Mouse (Mus musculus) kidney, embryonic 15.5 days (tissue): ENCODE measurements around the gene Tspan9. TPM values are rescaled to one million over a fixed set of nuclear protein-coding genes. Genes with fewer than 3 reads are reported as not detected.

ENCODE experiments used
- ATAC-seq: fragments of 200-750 bp; cut with Nextera tagmentation; replicated peaks from 2 replicates; pipeline ENCODE4 v1.8.0; 2017; ENCODE audit warnings: moderate TSS enrichment; ENCODE audit not compliant: low FRiP score
- H3K27ac ChIP-seq: fragments of 300-500 bp; sonication (generic); 2 replicates; pipeline ENCODE4 v1.5.1; 2015; ENCODE audit warnings: mild to moderate bottlenecking, inconsistent platforms
- H3K27me3 ChIP-seq: fragments of 300-500 bp; sonication (generic); 2 replicates; pipeline ENCODE4 v1.6.1; 2015; ENCODE audit warnings: inconsistent platforms
- H3K36me3 ChIP-seq: fragments of 300-500 bp; sonication (generic); 2 replicates; pipeline ENCODE4 v1.6.1; 2015; ENCODE audit warnings: inconsistent platforms
- H3K4me1 ChIP-seq: fragments of 300-500 bp; sonication (generic); 2 replicates; pipeline ENCODE4 v1.6.1; 2015; ENCODE audit warnings: inconsistent platforms
- H3K4me2 ChIP-seq: fragments of 300-500 bp; sonication (generic); 2 replicates; pipeline ENCODE4 v1.6.1; 2015; ENCODE audit warnings: moderate library complexity, mild to moderate bottlenecking, inconsistent platforms
- H3K4me3 ChIP-seq: fragments of 300-500 bp; sonication (generic); replicated peaks from 2 replicates; pipeline ENCODE4 v1.5.1; 2015; ENCODE audit warnings: mild to moderate bottlenecking, inconsistent platforms
- H3K9ac ChIP-seq: fragments of 300-500 bp; sonication (generic); 2 replicates; pipeline ENCODE4 v1.6.1; 2015; ENCODE audit warnings: mild to moderate bottlenecking, inconsistent platforms
- H3K9me3 ChIP-seq: fragments of 300-500 bp; sonication (generic); replicated peaks from 2 replicates; pipeline ENCODE4 v1.6.1; 2016; ENCODE audit warnings: inconsistent platforms
- WGBS: fragments of 180-500 bp; shearing (Covaris S2); methylation state at CpG from one replicate; pipeline ENCODE4 v1.1.7; 2015; ENCODE audit warnings: mixed read lengths; 5-methylcytosine and 5-hydroxymethylcytosine counted together
- polyA plus RNA-seq: library from polyadenylated mRNA; unstranded; fragments of >200 nt; fragmentation: Nextera tagmentation; extraction: Ambion mirVana; gene quantifications from 2 replicates; pipeline ENCODE4 v1.2.1, GENCODE M21; 2015

The Tspan9 gene
- polyA plus RNA-seq, 1 experiment from 2014 or later = 121 TPM

DNA sequence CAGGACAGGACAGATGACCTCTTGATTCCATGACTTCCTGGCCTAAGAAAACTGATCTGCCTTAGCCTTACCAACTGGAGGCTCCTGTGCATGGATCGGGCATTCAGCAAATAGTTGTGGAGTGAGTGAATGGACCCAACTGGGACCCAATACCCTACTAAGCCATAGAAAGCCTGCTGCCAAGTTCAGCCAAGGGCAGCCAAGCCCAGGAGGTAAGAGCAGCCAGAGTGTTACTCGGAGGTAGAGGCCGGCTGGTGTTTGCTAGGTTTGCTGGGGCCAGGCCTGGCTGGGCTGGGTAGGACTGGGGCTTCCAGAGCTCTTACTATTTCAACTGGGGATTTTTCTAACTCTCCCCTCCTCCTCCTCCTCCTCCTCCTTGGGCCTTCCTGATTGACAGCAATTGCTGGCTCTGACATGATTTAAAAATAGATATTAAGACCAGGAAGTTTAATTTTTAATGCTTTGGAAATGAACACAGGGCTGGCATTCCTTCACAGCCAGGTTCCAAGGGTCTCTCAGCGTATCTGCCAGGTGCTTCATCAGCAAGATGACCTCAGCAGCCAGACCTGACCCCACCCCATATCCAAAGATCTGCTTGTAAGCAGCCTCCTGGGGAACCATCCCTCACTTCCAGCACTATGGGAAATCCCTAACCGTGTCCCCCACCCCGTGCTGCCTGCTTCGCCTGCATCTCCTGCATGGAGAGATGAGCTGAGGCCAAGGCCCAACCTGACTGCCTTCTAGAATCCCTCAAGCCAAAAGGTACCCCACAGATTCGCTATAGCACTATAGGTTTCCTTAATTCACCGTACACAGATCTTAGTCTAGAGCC, 113.7 kb downstream of the Tspan9 start:
- Histone ChIP-seq H3K27ac (no peak overlapping the region), H3K9me3 (no peaks in the 10 kb centered on the region), H3K4me1 (peaks cover 24% of the 10 kb centered on the region), H3K4me2 (no peak overlapping the region), H3K27me3 (peaks cover 5% of the 10 kb centered on the region; the same call in 1 of the 2 replicates), H3K4me3 (no peak overlapping the region), H3K36me3 (no peaks in the 10 kb centered on the region), H3K9ac (no peak overlapping the region; the same call in 1 of the 2 replicates)
- ATAC-seq = no peak
- WGBS = 88% methylated on average over 9 of the region's 9 CpGs

DNA sequence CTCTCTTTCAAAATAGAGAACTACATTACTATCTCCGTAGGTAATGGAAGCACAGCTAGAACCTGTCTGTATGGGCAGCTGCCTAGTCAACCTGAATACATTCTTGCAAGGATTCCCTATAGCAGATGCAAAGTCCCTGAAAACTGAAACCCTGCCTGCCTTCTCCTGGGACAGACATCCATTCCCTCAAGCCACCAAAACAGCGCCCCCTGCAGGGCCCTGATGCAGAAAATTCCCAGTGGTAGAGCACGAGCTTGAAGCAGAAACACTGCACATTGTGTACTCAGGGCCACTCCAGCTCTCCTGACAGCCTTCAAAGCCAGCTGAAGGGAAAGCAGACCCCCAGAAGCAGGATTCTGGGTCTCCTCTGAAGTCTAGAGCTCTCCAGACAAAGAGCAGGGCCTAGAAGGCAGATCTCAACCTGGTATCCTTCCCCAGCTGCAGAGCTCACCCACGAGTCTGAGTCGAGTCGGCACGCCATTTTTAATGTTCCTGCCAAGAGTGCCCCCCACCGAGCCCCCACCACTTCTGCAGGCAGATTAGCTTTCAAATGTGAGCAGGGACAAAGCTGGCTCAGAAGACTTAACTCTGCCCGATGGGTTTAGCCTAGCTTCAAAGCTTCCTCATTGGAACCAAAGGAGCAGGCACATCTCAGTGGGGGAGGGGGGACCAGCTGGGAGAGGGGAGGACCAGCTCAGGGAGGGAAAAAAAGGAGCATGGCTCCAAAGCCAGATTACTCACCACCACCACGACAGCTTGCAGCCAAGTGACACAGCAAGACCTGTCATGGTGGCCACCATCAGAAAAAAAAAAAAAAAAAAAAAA, 115.1 kb downstream of the Tspan9 start:
- Histone ChIP-seq H3K27ac (no peak overlapping the region), H3K9ac (no peak overlapping the region), H3K4me3 (no peak overlapping the region), H3K36me3 (no peaks in the 10 kb centered on the region), H3K27me3 (no peaks in the 10 kb centered on the region), H3K4me1 (peaks cover 10% of the 10 kb centered on the region), H3K9me3 (no peaks in the 10 kb centered on the region), H3K4me2 (no peak overlapping the region)
- 42% methylated on average over 10 of the region's 10 CpGs for WGBS
- ATAC-seq = no peak

DNA sequence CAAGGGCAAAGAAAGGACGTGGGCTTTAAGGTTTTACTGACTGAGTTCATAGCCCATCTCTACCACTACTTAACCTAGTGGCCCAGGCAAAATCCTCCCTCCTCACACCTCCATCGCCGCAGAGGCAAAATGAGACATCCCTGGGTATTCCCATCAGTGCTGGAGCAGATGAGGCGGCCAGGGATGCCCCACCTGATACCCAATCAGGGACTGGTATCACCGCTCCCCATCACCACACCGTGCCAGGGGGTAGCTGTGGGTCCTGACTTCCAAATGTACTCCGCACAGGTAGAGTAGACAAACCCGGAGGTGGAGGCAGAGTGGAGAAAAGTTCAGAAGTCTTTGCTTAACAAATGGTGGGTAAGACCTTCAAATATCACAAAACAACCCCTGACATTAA, 117.4 kb downstream of the Tspan9 start:
- H3K9me3 ChIP-seq = no peaks in the 10 kb centered on the region
- no peak for ATAC-seq
- no peak overlapping the region for H3K4me2 ChIP-seq
- H3K4me1 ChIP-seq = peaks cover 21% of the 10 kb centered on the region
- no peak overlapping the region for H3K9ac ChIP-seq
- WGBS = 87% methylated on average over 8 of the region's 8 CpGs
- H3K27me3 ChIP-seq = no peaks in the 10 kb centered on the region
- H3K4me3 ChIP-seq = no peak overlapping the region
- H3K27ac ChIP-seq = no peak overlapping the region
- no peaks in the 10 kb centered on the region for H3K36me3 ChIP-seq

DNA sequence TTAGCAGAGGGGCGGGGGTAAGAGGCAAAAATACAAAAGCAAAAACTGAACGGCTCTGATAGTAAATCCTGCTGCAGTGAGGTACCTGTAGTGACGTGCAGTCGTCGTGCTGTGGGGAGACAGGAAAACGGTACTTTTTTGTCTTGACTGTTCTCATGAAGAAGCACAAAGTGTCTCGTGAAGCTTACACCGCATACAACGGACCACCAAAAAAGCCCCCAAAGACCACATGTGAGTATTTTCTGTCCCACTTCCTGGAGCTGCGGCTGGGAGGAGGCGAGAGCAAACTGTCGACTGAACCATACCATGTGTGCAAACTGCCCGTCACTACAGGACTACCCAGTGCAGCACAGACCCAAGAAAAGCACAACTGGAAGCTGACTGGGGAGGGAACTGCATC, 117.8 kb downstream of the Tspan9 start:
- H3K4me3 ChIP-seq = no peak overlapping the region
- no peak overlapping the region for H3K27ac ChIP-seq
- 76% methylated on average over 13 of the region's 13 CpGs for WGBS
- peaks cover 25% of the 10 kb centered on the region for H3K4me1 ChIP-seq
- H3K9ac ChIP-seq = no peak overlapping the region
- no peak overlapping the region for H3K4me2 ChIP-seq
- no peaks in the 10 kb centered on the region for H3K9me3 ChIP-seq
- no peaks in the 10 kb centered on the region for H3K27me3 ChIP-seq
- H3K36me3 ChIP-seq = no peaks in the 10 kb centered on the region
- no peak for ATAC-seq

DNA sequence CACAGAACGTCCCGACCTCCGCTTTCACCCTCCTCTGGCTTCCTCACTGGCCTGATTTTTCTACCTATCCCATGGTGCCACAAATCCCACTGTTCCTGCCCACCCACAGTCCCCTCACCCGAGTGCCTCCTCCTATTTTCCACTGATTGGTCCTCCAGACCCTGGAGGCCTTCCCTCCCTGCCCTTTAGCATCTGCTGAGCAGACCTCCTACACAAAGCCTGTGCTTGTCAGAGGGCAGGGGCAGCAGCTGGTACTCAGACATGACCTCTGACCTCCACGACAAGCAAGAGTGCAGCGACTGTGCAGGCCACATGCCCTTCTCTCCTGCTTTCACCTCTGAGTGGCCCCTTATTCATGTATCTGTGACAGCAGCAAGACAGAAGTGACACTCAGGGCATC, 121.2 kb downstream of the Tspan9 start:
- H3K36me3 ChIP-seq = no peaks in the 10 kb centered on the region
- H3K4me3 ChIP-seq = no peak overlapping the region
- 0 out of 2 replicates have a peak, but pooled peaks have one; percentile 24 for ATAC-seq
- H3K27me3 ChIP-seq = no peaks in the 10 kb centered on the region
- H3K9ac ChIP-seq = no peak overlapping the region
- H3K4me1 ChIP-seq = peaks cover 37% of the 10 kb centered on the region
- no peak overlapping the region for H3K4me2 ChIP-seq
- 37% methylated on average over 6 of the region's 6 CpGs for WGBS
- H3K27ac ChIP-seq = no peak overlapping the region
- no peaks in the 10 kb centered on the region for H3K9me3 ChIP-seq

DNA sequence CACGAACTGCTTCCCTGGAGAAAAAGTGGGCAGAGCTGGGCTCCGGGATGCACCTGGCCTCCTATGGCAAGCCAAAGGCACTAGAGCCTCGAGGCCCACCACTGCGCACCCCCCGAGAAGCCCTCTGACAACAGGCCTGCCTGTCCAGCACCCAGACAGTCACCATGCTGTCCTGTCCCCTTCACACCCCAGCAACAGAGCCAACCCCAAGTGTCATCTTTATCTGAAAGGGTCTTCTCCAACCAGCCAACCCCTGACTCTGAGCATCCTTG, 121.5 kb downstream of the Tspan9 start:
- H3K27me3 ChIP-seq = no peaks in the 10 kb centered on the region
- H3K4me1 ChIP-seq = peaks cover 37% of the 10 kb centered on the region
- ATAC-seq = no peak
- no peak overlapping the region for H3K9ac ChIP-seq
- H3K9me3 ChIP-seq = no peaks in the 10 kb centered on the region
- H3K4me2 ChIP-seq = no peak overlapping the region
- no peak overlapping the region for H3K27ac ChIP-seq
- WGBS = 72% methylated on average over 5 of the region's 5 CpGs
- no peak overlapping the region for H3K4me3 ChIP-seq
- H3K36me3 ChIP-seq = no peaks in the 10 kb centered on the region

DNA sequence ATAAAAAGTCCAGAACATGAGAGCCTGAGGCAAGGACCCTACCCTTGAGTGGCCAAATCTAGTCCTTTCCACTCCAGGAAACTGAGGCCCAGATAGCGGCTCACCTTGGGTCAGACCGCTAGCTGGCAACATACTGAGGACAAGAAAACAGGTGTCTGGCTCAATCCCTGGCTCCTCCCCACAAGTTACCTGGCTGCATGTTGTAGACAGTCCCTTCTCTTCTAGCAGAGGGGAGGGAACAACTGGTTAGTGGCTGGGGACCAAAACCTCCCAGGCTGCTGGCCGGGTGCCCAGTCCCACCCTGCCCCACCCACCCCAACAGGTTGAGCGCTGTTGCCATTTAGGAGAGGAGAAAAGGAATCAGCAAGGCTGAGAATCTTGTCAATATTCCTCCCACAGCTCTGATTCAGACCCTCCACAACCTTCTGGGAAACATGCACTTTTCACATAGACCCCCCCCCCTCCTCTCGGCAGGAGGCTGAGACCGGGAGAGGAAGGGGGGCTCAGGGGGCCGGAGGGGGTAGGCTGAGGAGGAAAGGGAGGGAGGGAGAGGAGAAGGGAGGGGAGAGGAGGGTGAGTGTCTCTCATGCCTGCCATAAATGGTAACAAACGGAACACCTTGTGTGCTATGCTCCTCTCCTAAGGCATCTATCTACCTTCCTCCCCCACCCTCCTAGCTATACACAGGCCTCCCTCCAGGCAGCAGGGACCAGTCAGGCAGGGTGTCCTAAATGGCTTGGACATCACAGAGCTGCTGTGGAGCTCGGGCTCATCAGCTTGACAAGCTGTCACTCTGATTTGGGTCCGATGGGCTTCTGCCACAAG, 122.1 kb downstream of the Tspan9 start:
- Histone ChIP-seq H3K4me2 (no peak overlapping the region), H3K27ac (no peak overlapping the region)

DNA sequence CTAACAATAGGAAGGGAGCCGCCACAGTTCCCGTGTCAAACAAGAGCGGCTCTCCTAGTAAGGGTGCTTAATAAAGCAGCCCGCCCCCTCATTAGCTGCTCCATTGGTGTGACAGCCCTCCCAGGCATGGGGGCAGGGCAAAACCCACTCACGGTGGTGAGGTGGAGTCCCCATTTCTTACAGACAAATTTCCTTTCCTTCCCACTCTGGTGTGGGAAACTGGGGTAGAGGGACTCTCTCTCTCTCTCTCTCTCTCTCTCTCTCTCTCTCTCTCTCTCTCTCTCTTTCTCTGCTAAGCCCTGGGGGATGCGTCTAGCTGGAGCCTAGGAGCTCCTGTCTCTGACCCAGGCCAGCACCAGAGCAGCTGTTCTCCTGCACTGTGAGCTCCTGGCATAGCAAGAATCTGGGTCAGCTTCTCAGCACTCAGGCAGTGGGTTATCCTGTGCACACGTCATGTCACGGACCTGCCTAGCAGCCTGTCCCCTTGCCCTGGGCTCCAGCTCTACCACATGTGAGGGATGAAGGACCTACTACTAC, 122.8 kb downstream of the Tspan9 start:
- peak; percentile 26; the same call in 1 of the 2 replicates for ATAC-seq
- Histone ChIP-seq H3K9me3 (no peaks in the 10 kb centered on the region), H3K36me3 (no peaks in the 10 kb centered on the region), H3K27me3 (no peaks in the 10 kb centered on the region), H3K4me2 (no peak overlapping the region), H3K4me3 (no peak overlapping the region), H3K4me1 (peaks cover 42% of the 10 kb centered on the region), H3K27ac (no peak overlapping the region), H3K9ac (no peak overlapping the region)
- 31% methylated on average over 8 of the region's 8 CpGs for WGBS

More for the DNA sequence above, 122.1 kb downstream of the Tspan9 start:
- peak; percentile 55 for ATAC-seq
- Histone ChIP-seq H3K27me3 (no peaks in the 10 kb centered on the region), H3K9ac (no peak overlapping the region), H3K4me3 (no peak overlapping the region), H3K9me3 (no peaks in the 10 kb centered on the region), H3K4me1 (peaks cover 37% of the 10 kb centered on the region), H3K36me3 (no peaks in the 10 kb centered on the region)
- 36% methylated on average over 8 of the region's 10 CpGs for WGBS

DNA sequence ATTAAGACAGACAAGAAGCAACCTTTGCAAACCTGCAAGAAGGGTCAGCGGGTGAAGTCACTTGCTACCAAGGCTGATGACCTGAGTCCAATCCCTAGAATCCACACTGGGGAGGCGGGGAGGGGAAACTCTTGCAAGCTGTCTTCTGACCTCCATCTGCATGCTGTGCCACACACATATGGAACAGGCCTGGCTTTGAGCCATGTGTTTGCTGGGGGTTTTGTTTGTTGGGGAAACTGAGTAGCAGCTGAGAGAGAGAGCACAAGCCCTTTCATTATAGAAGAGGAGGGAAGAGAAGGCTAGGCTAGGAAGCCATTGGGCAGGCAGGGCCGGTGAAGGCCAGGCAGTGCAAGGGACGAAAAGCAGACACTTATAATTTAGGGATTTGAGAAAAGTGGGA, 123.3 kb downstream of the Tspan9 start:
- no peak overlapping the region for H3K27ac ChIP-seq
- no peaks in the 10 kb centered on the region for H3K27me3 ChIP-seq
- no peak overlapping the region for H3K9ac ChIP-seq
- peaks cover 45% of the 10 kb centered on the region for H3K4me1 ChIP-seq
- H3K4me2 ChIP-seq = no peak overlapping the region
- H3K4me3 ChIP-seq = no peak overlapping the region
- 75% methylated on average over 4 of the region's 4 CpGs for WGBS
- ATAC-seq = no peak
- H3K36me3 ChIP-seq = no peaks in the 10 kb centered on the region
- no peaks in the 10 kb centered on the region for H3K9me3 ChIP-seq

DNA sequence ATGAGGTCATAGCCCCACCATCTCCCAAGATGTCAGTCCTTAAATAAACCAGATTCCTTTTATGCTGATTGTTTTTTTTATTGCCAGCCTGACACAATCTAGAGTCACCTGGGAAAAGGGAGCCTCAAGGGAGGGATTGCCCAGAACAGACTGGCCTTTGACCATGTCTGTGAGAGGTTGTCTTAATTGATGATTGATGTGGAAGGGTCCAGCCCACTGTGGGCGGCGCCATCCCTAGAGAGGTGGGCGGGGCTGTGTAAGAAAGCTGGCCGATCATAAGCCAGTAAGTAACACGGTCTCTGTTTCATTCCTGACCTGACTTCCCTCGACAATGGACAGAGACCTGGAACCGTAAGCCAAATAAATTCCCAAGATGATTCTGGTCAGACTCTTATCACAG, 124.3 kb downstream of the Tspan9 start:
- WGBS = 82% methylated on average over 7 of the region's 7 CpGs
- Histone ChIP-seq H3K27me3 (no peaks in the 10 kb centered on the region), H3K4me3 (no peak overlapping the region), H3K36me3 (no peaks in the 10 kb centered on the region), H3K4me1 (peaks cover 45% of the 10 kb centered on the region), H3K9ac (no peak overlapping the region), H3K27ac (no peak overlapping the region), H3K4me2 (no peak overlapping the region), H3K9me3 (no peaks in the 10 kb centered on the region)
- ATAC-seq = no peak

DNA sequence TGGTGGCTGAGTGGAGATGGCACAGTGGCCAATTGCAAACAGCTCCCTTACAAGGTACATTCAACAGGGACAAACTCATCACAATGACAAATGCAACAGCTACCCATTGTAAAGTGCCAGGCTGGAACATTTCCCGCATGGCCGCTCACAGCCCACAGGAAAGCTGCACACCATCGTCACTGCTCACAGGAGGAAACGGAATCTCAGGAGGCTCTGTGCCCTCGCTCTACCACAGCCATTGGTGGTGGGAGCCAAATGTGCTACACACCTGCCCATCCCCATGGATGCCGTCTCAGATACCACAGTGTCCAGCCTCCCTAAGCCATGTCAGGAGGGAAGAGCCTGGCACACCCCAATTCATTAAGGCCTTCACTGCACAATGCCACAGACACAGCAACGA, 128.1 kb downstream of the Tspan9 start:
- H3K4me1 ChIP-seq = peaks cover 48% of the 10 kb centered on the region
- 73% methylated on average over 7 of the region's 7 CpGs for WGBS
- no peak overlapping the region for H3K9ac ChIP-seq
- no peak; the same call in 1 of the 2 replicates for ATAC-seq
- H3K9me3 ChIP-seq = no peaks in the 10 kb centered on the region
- H3K27ac ChIP-seq = no peak overlapping the region
- H3K4me2 ChIP-seq = no peak overlapping the region
- no peaks in the 10 kb centered on the region for H3K36me3 ChIP-seq
- H3K27me3 ChIP-seq = no peaks in the 10 kb centered on the region
- no peak overlapping the region for H3K4me3 ChIP-seq
